Mouse (Mus musculus) midbrain, embryonic 14.5 days (tissue): Measurements from ENCODE around the gene Actc1. TPM values are rescaled to one million over a fixed set of nuclear protein-coding genes. Genes with fewer than 3 reads are reported as not detected.

Experiments
- ATAC-seq: fragments of 200-750 bp; cut with Nextera tagmentation; 2 replicates; pipeline ENCODE4 v1.8.0; 2017; ENCODE audit warnings: moderate number of reproducible peaks, moderate library complexity; ENCODE audit not compliant: low FRiP score, low TSS enrichment
- DNase-seq: peaks from one replicate; pipeline ENCODE4 v3.0.0-alpha.2; 2015
- H3K27ac ChIP-seq: fragments of 300-500 bp; sonication (generic); replicated peaks from 2 replicates; pipeline ENCODE4 v1.5.1; 2014; ENCODE audit warnings: mild to moderate bottlenecking, low read depth, low read length, moderate library complexity
- H3K27me3 ChIP-seq: fragments of 300-500 bp; sonication (generic); 2 replicates; pipeline ENCODE4 v1.6.1; 2014; ENCODE audit warnings: low read length, control low read depth, mixed read lengths; ENCODE audit not compliant: control insufficient read depth, insufficient read depth
- H3K36me3 ChIP-seq: fragments of 300-500 bp; sonication (generic); 2 replicates; pipeline ENCODE4 v1.6.1; 2014; ENCODE audit warnings: low read length, control low read depth; ENCODE audit not compliant: control insufficient read depth, insufficient read depth
- H3K4me1 ChIP-seq: fragments of 300-500 bp; sonication (generic); 2 replicates; pipeline ENCODE4 v1.6.1; 2014; ENCODE audit warnings: mild to moderate bottlenecking, antibody characterized with exemption, low read length, control low read depth; ENCODE audit not compliant: control insufficient read depth, insufficient read depth
- H3K4me2 ChIP-seq: fragments of 300-500 bp; sonication (generic); 2 replicates; pipeline ENCODE4 v1.6.1; 2014; ENCODE audit warnings: mild to moderate bottlenecking, low read length, moderate library complexity
- H3K4me3 ChIP-seq: fragments of 300-500 bp; sonication (generic); replicated peaks from 2 replicates; pipeline ENCODE4 v1.5.1; 2014; ENCODE audit warnings: low read depth, low read length
- H3K9ac ChIP-seq: fragments of 300-500 bp; sonication (generic); replicated peaks from 2 replicates; pipeline ENCODE4 v1.6.1; 2014; ENCODE audit warnings: mild to moderate bottlenecking, low read length, moderate library complexity
- H3K9me3 ChIP-seq: fragments of 300-500 bp; sonication (generic); 2 replicates; pipeline ENCODE4 v1.6.1; 2016; ENCODE audit warnings: low read length, control low read depth, mixed read lengths; ENCODE audit not compliant: control insufficient read depth
- WGBS: fragments of 180-500 bp; shearing (Covaris S2); extraction: QIAGEN DNeasy Blood & Tissue Kit; methylation state at CpG from one replicate; pipeline ENCODE4 v1.1.7; 2014; 5-methylcytosine and 5-hydroxymethylcytosine counted together
- polyA plus RNA-seq: library from polyadenylated mRNA; unstranded; fragments of >200 nt; fragmentation: Nextera tagmentation; extraction: Ambion mirVana; gene quantifications from 2 replicates; pipeline ENCODE4 v1.2.1, GENCODE M21; 2014

Gene Actc1
- polyA plus RNA-seq, 1 experiment from 2014 or later = 0.89 TPM

GRCm38 (mm10) chr2:114012749-114013211 lies 40.6 kb downstream of the Actc1 start:
- Histone ChIP-seq H3K9me3 (no peaks in the 10 kb centered on the region), H3K27ac (peak overlapping the region; percentile 81), H3K4me1 (peaks cover 6% of the 10 kb centered on the region; the same call in 1 of the 2 replicates), H3K9ac (peak overlapping the region; percentile 86), H3K27me3 (0 out of 2 replicates have a peak, but pooled peaks cover 4% of the 10 kb centered on the region), H3K36me3 (no peaks in the 10 kb centered on the region), H3K4me2 (peak overlapping the region; percentile 80), H3K4me3 (peak overlapping the region; percentile 73)
- ATAC-seq = peak; percentile 77
- peak; percentile 72 for DNase-seq
- WGBS = 2% methylated on average over 19 of the region's 19 CpGs

GRCm38 (mm10) chr2:114011838-114012237 lies 41.5 kb downstream of the Actc1 start:
- 44% methylated on average over 4 of the region's 4 CpGs for WGBS
- peak overlapping the region; percentile 73 for H3K4me3 ChIP-seq
- H3K9me3 ChIP-seq = no peaks in the 10 kb centered on the region
- no peak overlapping the region for H3K9ac ChIP-seq
- H3K4me1 ChIP-seq = peaks cover 4% of the 10 kb centered on the region; the same call in 1 of the 2 replicates
- DNase-seq = peak; percentile 59
- H3K36me3 ChIP-seq = no peaks in the 10 kb centered on the region
- H3K27me3 ChIP-seq = 0 out of 2 replicates have a peak, but pooled peaks cover 4% of the 10 kb centered on the region
- peak overlapping the region; percentile 80 for H3K4me2 ChIP-seq
- no peak for ATAC-seq
- no peak overlapping the region for H3K27ac ChIP-seq

DNA sequence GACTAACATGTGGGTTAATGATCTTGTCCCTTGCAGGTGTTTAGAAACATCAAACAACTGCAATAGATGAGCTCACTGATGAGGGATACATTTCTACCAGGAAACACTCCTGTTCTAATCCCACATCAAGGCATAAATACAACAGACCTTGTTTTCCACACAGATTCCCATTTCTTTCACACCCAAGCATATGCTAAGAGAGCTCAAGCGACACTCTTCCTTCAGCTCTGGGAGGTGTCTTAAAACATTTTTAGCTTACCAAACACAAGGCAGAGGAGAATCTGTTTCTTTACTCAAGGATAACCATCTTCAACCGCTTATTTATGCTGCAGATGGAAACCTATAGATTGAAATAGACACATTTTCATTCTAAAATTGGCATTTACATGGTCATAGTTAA lies 45.0 kb downstream of the Actc1 start:
- WGBS = 88% methylated on average over 2 of the region's 2 CpGs
- H3K27me3 ChIP-seq = no peaks in the 10 kb centered on the region

GRCm38 (mm10) chr2:113997484-113997883 lies 55.9 kb downstream of the Actc1 start:
- 62% methylated on average over 8 of the region's 8 CpGs for WGBS
- Histone ChIP-seq H3K27ac (no peak overlapping the region), H3K9ac (no peak overlapping the region), H3K36me3 (no peaks in the 10 kb centered on the region), H3K4me2 (no peak overlapping the region), H3K9me3 (no peaks in the 10 kb centered on the region), H3K4me3 (no peak overlapping the region), H3K27me3 (no peaks in the 10 kb centered on the region), H3K4me1 (no peaks in the 10 kb centered on the region)
- DNase-seq (no peak), ATAC-seq (no peak)

More for the DNA sequence above, 45.0 kb downstream of the Actc1 start:
- no peaks in the 10 kb centered on the region for H3K9me3 ChIP-seq
- H3K36me3 ChIP-seq = no peaks in the 10 kb centered on the region
- no peak overlapping the region for H3K4me2 ChIP-seq
- ATAC-seq = no peak
- no peaks in the 10 kb centered on the region for H3K4me1 ChIP-seq
- no peak overlapping the region for H3K27ac ChIP-seq
- H3K4me3 ChIP-seq = no peak overlapping the region
- DNase-seq = no peak
- H3K9ac ChIP-seq = no peak overlapping the region

Other genes starting within 250 kb of the Actc1 start
- gene Scg5, start 224.4 kb downstream of the Actc1 start, polyA plus RNA-seq = 251 and 296 TPM in 2 replicates
- 1.4 and 2.0 TPM in 2 replicates for gene Arhgap11a, start 204.9 kb downstream of the Actc1 start, polyA plus RNA-seq
- gene Gjd2, start 39.9 kb downstream of the Actc1 start, polyA plus RNA-seq = 6.3 and 17.6 TPM in 2 replicates
- 52.6 and 54.3 TPM in 2 replicates for gene Aqr, start 133.5 kb upstream of the Actc1 start, polyA plus RNA-seq
- gene Zfp770, start 147.9 kb upstream of the Actc1 start, polyA plus RNA-seq = 8.2 and 11.4 TPM in 2 replicates